Mouse (Mus musculus): ENCODE results near the gene Zfp148.

Gene Zfp148

GRCm38 (mm10) chr16:33529502-33530454, 149.1 kb downstream of the Zfp148 start:
- DNase-seq (ENCODE audit: low read depth, low spot score): no peak

- DNase-seq (ENCODE audit: low read depth, low spot score): no peak
These were observed 150.5 kb downstream of the Zfp148 start for GRCm38 (mm10) chr16:33531184-33531583.

- no peak for DNase-seq (ENCODE audit: low read depth, low spot score)
These were observed 155.8 kb downstream of the Zfp148 start for GRCm38 (mm10) chr16:33536456-33536855.

- DNase-seq (ENCODE audit: low read depth, low spot score): no peak
These were observed 157.0 kb downstream of the Zfp148 start for GRCm38 (mm10) chr16:33537499-33538225.

GRCm38 (mm10) chr16:33544346-33544745, 163.7 kb downstream of the Zfp148 start:
- DNase-seq (ENCODE audit: low read depth, low spot score): no peak

GRCm38 (mm10) chr16:33545530-33545929, 164.9 kb downstream of the Zfp148 start:
- no peak for DNase-seq (ENCODE audit: low read depth, low spot score)

- no peak for DNase-seq (ENCODE audit: low read depth, low spot score)
These were observed 173.2 kb downstream of the Zfp148 start for GRCm38 (mm10) chr16:33553689-33554342.
